Mouse (Mus musculus) ovary, postnatal 10 days (tissue): ENCODE data around the gene Litaf.

Experiments used
- DNase-seq: peaks from one replicate; pipeline ENCODE4 v3.0.0; 2022; ENCODE audit warnings: low spot score

Litaf gene

GRCm38 (mm10) chr16:11066029-11066832 is at the start of gene Litaf:
TSS of gene Litaf (minus strand) at chr16:11066157.
- peak; percentile 89 for DNase-seq

- DNase-seq = no peak
These were observed 43.3 kb upstream of the Litaf start for GRCm38 (mm10) chr16:11109198-11109740.

- no peak for DNase-seq
These were observed 38.9 kb upstream of the Litaf start for GRCm38 (mm10) chr16:11104905-11105304.

GRCm38 (mm10) chr16:11097301-11097700 is 31.3 kb upstream of the Litaf start:
- no peak for DNase-seq

GRCm38 (mm10) chr16:11093717-11094386 is 27.9 kb upstream of the Litaf start:
- no peak for DNase-seq

GRCm38 (mm10) chr16:11092523-11092922 is 26.6 kb upstream of the Litaf start:
- no peak for DNase-seq

- DNase-seq = no peak
These were observed 26.1 kb upstream of the Litaf start for GRCm38 (mm10) chr16:11092061-11092460.

- no peak for DNase-seq
These were observed 25.0 kb upstream of the Litaf start for GRCm38 (mm10) chr16:11090836-11091570.

GRCm38 (mm10) chr16:11086856-11087588 is 21.1 kb upstream of the Litaf start:
- no peak for DNase-seq

- DNase-seq = no peak
These were observed 20.3 kb upstream of the Litaf start for GRCm38 (mm10) chr16:11086299-11086698.

- no peak for DNase-seq
These were observed 18.2 kb upstream of the Litaf start for GRCm38 (mm10) chr16:11084181-11084580.

GRCm38 (mm10) chr16:11078216-11078869 is 12.4 kb upstream of the Litaf start:
- no peak for DNase-seq

- no peak for DNase-seq
These were observed 11.7 kb upstream of the Litaf start for GRCm38 (mm10) chr16:11077601-11078201.

- no peak for DNase-seq
These were observed 7.1 kb upstream of the Litaf start for GRCm38 (mm10) chr16:11073060-11073459.

GRCm38 (mm10) chr16:11072454-11072853 is 6.5 kb upstream of the Litaf start:
- no peak for DNase-seq

- DNase-seq = no peak
These were observed 5.9 kb upstream of the Litaf start for GRCm38 (mm10) chr16:11071887-11072286.

- no peak for DNase-seq
These were observed 5.2 kb upstream of the Litaf start for GRCm38 (mm10) chr16:11071176-11071575.

- no peak for DNase-seq
These were observed 3.9 kb upstream of the Litaf start for GRCm38 (mm10) chr16:11069710-11070420.

GRCm38 (mm10) chr16:11069271-11069670 is 3.3 kb upstream of the Litaf start:
- DNase-seq = no peak

GRCm38 (mm10) chr16:11068666-11069065 is 2.7 kb upstream of the Litaf start:
- no peak for DNase-seq
